Mouse (Mus musculus) embryo, embryonic 9.5 days (tissue): Measurements from ENCODE around the gene Chd3.
"Not testable (repeated sequence)": the region's sequence is repeated elsewhere in the genome, so short reads cannot be mapped to it uniquely, and the experiment has no call there.

Experiments
- DNase-seq: peaks from one replicate; pipeline ENCODE4 v3.0.0-alpha.2; 2017; ENCODE audit errors: extremely low spot score

The Chd3 gene

GRCm38 (mm10) chr11:69406867-69407723 lies 37.9 kb upstream of the Chd3 start:
- DNase-seq: no peak

- no peak for DNase-seq
Measured at GRCm38 (mm10) chr11:69406282-69406681, 37.1 kb upstream of the Chd3 start.

- DNase-seq: no peak
Measured at GRCm38 (mm10) chr11:69405397-69406200, 36.4 kb upstream of the Chd3 start.

GRCm38 (mm10) chr11:69404595-69405396 lies 35.6 kb upstream of the Chd3 start:
- DNase-seq: no peak

- DNase-seq: no peak
Measured at GRCm38 (mm10) chr11:69403691-69404594, 34.7 kb upstream of the Chd3 start.

- no peak for DNase-seq
Measured at GRCm38 (mm10) chr11:69401987-69402386, 32.8 kb upstream of the Chd3 start.

GRCm38 (mm10) chr11:69401210-69401637 lies 32.0 kb upstream of the Chd3 start:
- DNase-seq: peak; percentile 83

GRCm38 (mm10) chr11:69400083-69400850 lies 31.1 kb upstream of the Chd3 start:
- DNase-seq: peak; percentile 27

- peak; percentile 63 for DNase-seq
Measured at GRCm38 (mm10) chr11:69399201-69400082, 30.2 kb upstream of the Chd3 start.

- DNase-seq: peak; percentile 45
Measured at GRCm38 (mm10) chr11:69398486-69399200, 29.4 kb upstream of the Chd3 start.

GRCm38 (mm10) chr11:69398059-69398458 lies 28.9 kb upstream of the Chd3 start, which contains the start of gene Tmem88:
TSS of gene Tmem88 (minus strand) at chr11:69398234.
- DNase-seq: peak; percentile 78

- DNase-seq: peak; percentile 60
Measured at GRCm38 (mm10) chr11:69397581-69398057, 28.4 kb upstream of the Chd3 start.

GRCm38 (mm10) chr11:69396772-69397171 lies 27.6 kb upstream of the Chd3 start:
- peak; percentile 36 for DNase-seq

- DNase-seq: peak; percentile 98
Measured at GRCm38 (mm10) chr11:69395634-69396373, 26.6 kb upstream of the Chd3 start.

GRCm38 (mm10) chr11:69395235-69395633 lies 26.0 kb upstream of the Chd3 start, which contains the start of the genes Naa38 and Cyb5d1:
TSS of gene Naa38 (plus strand) at chr11:69395487.
TSS of gene Cyb5d1 (minus strand) at chr11:69395631.
- DNase-seq: not testable (repeated sequence)

- DNase-seq: peak; percentile 43
Measured at GRCm38 (mm10) chr11:69394591-69395167, 25.5 kb upstream of the Chd3 start.
